Mouse (Mus musculus): ENCODE data around the gene Nckap1l. TPM values are rescaled to one million over a fixed set of nuclear protein-coding genes. Genes with fewer than 3 reads are reported as not detected.
"Not testable (repeated sequence)": the region's sequence is repeated elsewhere in the genome, so short reads cannot be mapped to it uniquely, and the experiment has no call there.

Nckap1l gene
- 3.0 and 5.9 TPM in 2 replicates for polyA plus RNA-seq (2012; rRNA removed)

DNA sequence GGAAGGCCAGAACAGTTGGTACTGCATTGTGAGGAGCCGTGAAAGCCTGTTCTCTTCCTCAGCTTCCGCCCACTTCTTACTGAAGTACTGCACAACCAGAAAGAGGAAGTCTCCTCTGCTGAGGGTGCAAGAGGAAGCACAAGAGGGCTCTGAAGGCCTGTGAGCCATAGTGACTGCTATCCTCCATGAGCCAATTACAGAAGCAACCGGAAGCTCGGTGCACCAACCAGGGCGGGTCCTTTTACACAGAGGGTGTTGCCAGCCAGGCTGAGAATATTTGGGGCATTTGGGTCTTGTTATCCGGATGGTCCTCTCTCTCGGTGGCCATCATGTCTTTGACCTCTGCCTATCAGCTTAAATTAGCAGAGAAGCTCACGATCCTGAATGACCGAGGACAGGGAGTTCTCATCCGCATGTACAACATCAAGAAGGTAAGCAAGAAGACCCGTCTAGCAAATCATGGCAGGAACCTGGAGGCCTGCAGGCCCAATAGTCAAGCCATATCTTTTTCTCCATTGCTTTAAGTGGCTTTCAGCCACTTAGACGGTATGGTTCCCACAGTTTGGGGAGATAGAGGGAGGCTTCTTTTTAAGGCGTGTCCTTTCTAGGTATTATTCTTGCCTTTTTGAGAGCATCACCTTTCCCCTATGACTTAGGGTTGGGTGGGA, at the start of gene Nckap1l:
Nckap1l (plus strand) TSS at position 244 of the 668 bp plus-strand sequence.
- H3K4me3 ChIP-seq (ENCODE audit: insufficient read depth, low read depth, low read length): peak within 1 kb of the TSS; percentile 13; the same call in 1 of the 2 replicates
- H3K27me3 ChIP-seq (replicated peaks; ENCODE audit: control insufficient read depth, insufficient read depth, low read length): no peaks in the 10 kb centered on the region
- no peak within 1 kb of the TSS for H3K27ac ChIP-seq (ENCODE audit: insufficient read depth, low read depth, low read length)
- DNase-seq: peak; percentile 36
- H3K36me3 ChIP-seq (ENCODE audit: control insufficient read depth, insufficient read depth, low read length): no peaks in the 10 kb centered on the region
- TF ChIP-seq POLR2A (IDR thresholded peaks at IDR 0.05; ENCODE audit: low read depth, low read length) (no peak), CTCF (conservative IDR thresholded peaks at IDR 0.05; ENCODE audit: insufficient read depth, insufficient read length, low read depth, low read length) (no peak)
- no peaks in the 10 kb centered on the region for H3K4me1 ChIP-seq (ENCODE audit: control insufficient read depth, insufficient read depth, low read length)
- WGBS: 85% methylated on average over 13 of the region's 13 CpGs

- not testable (repeated sequence) for DNase-seq; H3K27ac ChIP-seq (ENCODE audit: insufficient read depth, low read depth, low read length); H3K36me3 ChIP-seq (ENCODE audit: control insufficient read depth, insufficient read depth, low read length); H3K4me1 ChIP-seq (ENCODE audit: control insufficient read depth, insufficient read depth, low read length); H3K4me3 ChIP-seq (ENCODE audit: insufficient read depth, low read depth, low read length); H3K27me3 ChIP-seq (replicated peaks; ENCODE audit: control insufficient read depth, insufficient read depth, low read length)
- 88% methylated on average over 3 of the region's 3 CpGs for WGBS
Observed at GRCm38 (mm10) chr15:103405586-103405985, 48.0 kb upstream of the Nckap1l start.

GRCm38 (mm10) chr15:103427017-103427416, 26.6 kb upstream of the Nckap1l start:
- TF ChIP-seq CTCF (conservative IDR thresholded peaks at IDR 0.05; ENCODE audit: insufficient read depth, insufficient read length, low read depth, low read length) (no peak), POLR2A (IDR thresholded peaks at IDR 0.05; ENCODE audit: low read depth, low read length) (no peak)
- DNase-seq: peak; percentile 8
- no peak overlapping the region for H3K27ac ChIP-seq (ENCODE audit: insufficient read depth, low read depth, low read length)
- H3K27me3 ChIP-seq (replicated peaks; ENCODE audit: control insufficient read depth, insufficient read depth, low read length): no peaks in the 10 kb centered on the region
- H3K4me3 ChIP-seq (ENCODE audit: insufficient read depth, low read depth, low read length): no peak overlapping the region
- 33% methylated on average over 2 of the region's 2 CpGs for WGBS
- H3K36me3 ChIP-seq (ENCODE audit: control insufficient read depth, insufficient read depth, low read length): no peaks in the 10 kb centered on the region
- no peaks in the 10 kb centered on the region for H3K4me1 ChIP-seq (ENCODE audit: control insufficient read depth, insufficient read depth, low read length)

GRCm38 (mm10) chr15:103430241-103430640, 23.4 kb upstream of the Nckap1l start, which contains the start of gene Gtsf1:
Gene Gtsf1 (minus strand): TSS chr15:103430470.
- Histone ChIP-seq H3K4me1 (ENCODE audit: control insufficient read depth, insufficient read depth, low read length) (no peaks in the 10 kb centered on the region), H3K4me3 (ENCODE audit: insufficient read depth, low read depth, low read length) (no peak within 1 kb of the TSS), H3K36me3 (ENCODE audit: control insufficient read depth, insufficient read depth, low read length) (no peaks in the 10 kb centered on the region), H3K27ac (ENCODE audit: insufficient read depth, low read depth, low read length) (no peak within 1 kb of the TSS), H3K27me3 (replicated peaks; ENCODE audit: control insufficient read depth, insufficient read depth, low read length) (no peaks in the 10 kb centered on the region)
- DNase-seq: no peak
- TF ChIP-seq POLR2A (IDR thresholded peaks at IDR 0.05; ENCODE audit: low read depth, low read length): no peak
- TF ChIP-seq CTCF (conservative IDR thresholded peaks at IDR 0.05; ENCODE audit: insufficient read depth, insufficient read length, low read depth, low read length): no peak
- WGBS: 90% methylated on average over 16 of the region's 16 CpGs

GRCm38 (mm10) chr15:103445966-103446365, 7.6 kb upstream of the Nckap1l start:
- WGBS: 84% methylated on average over 4 of the region's 4 CpGs
- H3K4me1 ChIP-seq (ENCODE audit: control insufficient read depth, insufficient read depth, low read length); H3K36me3 ChIP-seq (ENCODE audit: control insufficient read depth, insufficient read depth, low read length); H3K27ac ChIP-seq (ENCODE audit: insufficient read depth, low read depth, low read length); H3K4me3 ChIP-seq (ENCODE audit: insufficient read depth, low read depth, low read length); DNase-seq; H3K27me3 ChIP-seq (replicated peaks; ENCODE audit: control insufficient read depth, insufficient read depth, low read length): not testable (repeated sequence)

GRCm38 (mm10) chr15:103448369-103448768, 5.2 kb upstream of the Nckap1l start, which contains the start of gene Gtsf2:
Gene Gtsf2 (minus strand): TSS chr15:103448469.
- 42% methylated on average over 3 of the region's 3 CpGs for WGBS
- no peak for DNase-seq
- H3K27ac ChIP-seq (ENCODE audit: insufficient read depth, low read depth, low read length): no peak within 1 kb of the TSS
- no peaks in the 10 kb centered on the region for H3K36me3 ChIP-seq (ENCODE audit: control insufficient read depth, insufficient read depth, low read length)
- no peaks in the 10 kb centered on the region for H3K4me1 ChIP-seq (ENCODE audit: control insufficient read depth, insufficient read depth, low read length)
- no peaks in the 10 kb centered on the region for H3K27me3 ChIP-seq (replicated peaks; ENCODE audit: control insufficient read depth, insufficient read depth, low read length)
- no peak within 1 kb of the TSS for H3K4me3 ChIP-seq (ENCODE audit: insufficient read depth, low read depth, low read length)
- TF ChIP-seq CTCF (conservative IDR thresholded peaks at IDR 0.05; ENCODE audit: insufficient read depth, insufficient read length, low read depth, low read length): no peak
- TF ChIP-seq POLR2A (IDR thresholded peaks at IDR 0.05; ENCODE audit: low read depth, low read length): no peak

DNA sequence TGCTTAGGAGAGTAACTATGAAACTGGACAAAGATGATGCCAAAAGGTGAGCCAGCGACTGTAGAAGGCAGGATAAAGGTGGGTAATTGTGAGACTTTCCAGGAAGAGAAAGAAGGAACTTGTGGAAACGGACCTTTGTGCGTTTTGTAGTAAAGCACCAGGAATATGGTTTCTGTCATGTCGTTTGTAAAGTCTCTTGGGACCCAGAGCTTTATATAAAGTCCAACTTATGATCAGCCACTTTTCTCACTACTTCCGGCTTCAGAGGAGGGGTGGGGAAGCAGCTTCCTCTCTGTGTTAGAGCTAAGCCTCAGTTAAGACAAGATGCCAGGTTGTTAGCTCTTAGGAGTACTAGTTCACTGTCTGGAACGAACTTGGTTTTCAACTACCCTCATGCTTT, 855 bp downstream of the Nckap1l start:
- Histone ChIP-seq H3K4me1 (ENCODE audit: control insufficient read depth, insufficient read depth, low read length) (no peaks in the 10 kb centered on the region), H3K4me3 (ENCODE audit: insufficient read depth, low read depth, low read length) (no peak overlapping the region), H3K27me3 (replicated peaks; ENCODE audit: control insufficient read depth, insufficient read depth, low read length) (no peaks in the 10 kb centered on the region), H3K27ac (ENCODE audit: insufficient read depth, low read depth, low read length) (no peak overlapping the region), H3K36me3 (ENCODE audit: control insufficient read depth, insufficient read depth, low read length) (no peaks in the 10 kb centered on the region)
- 79% methylated on average over 6 of the region's 6 CpGs for WGBS
- no peak for DNase-seq
- TF ChIP-seq CTCF (conservative IDR thresholded peaks at IDR 0.05; ENCODE audit: insufficient read depth, insufficient read length, low read depth, low read length): no peak
- TF ChIP-seq POLR2A (IDR thresholded peaks at IDR 0.05; ENCODE audit: low read depth, low read length): no peak

Measured in kidney, adult 2 months (tissue).